Mouse (Mus musculus) CH12.LX (cell line): ENCODE measurements around the gene Clptm1.

ENCODE experiments used
- CHD2 ChIP-seq: IDR thresholded peaks from 2 replicates; pipeline ENCODE4 v1.6.1; 2011; ENCODE audit warnings: low read length, improper control_type of control experiment
- CTCF ChIP-seq, 2 experiments: IDR thresholded peaks in 1 of 2; conservative IDR thresholded peaks in 1 of 2; 2 replicates each; pipeline ENCODE4 v1.5.1; 2011 to 2012; ENCODE audit warnings: low read depth in 2 of 2, low read length in 2 of 2, improper control_type of control experiment in 1 of 2, inconsistent platforms in 1 of 2, mild to moderate bottlenecking in 1 of 2, moderate library complexity in 1 of 2
- ELF1 ChIP-seq: IDR thresholded peaks from 2 replicates; pipeline ENCODE4 v1.6.1; 2014; ENCODE audit warnings: low read depth, mild to moderate bottlenecking, inconsistent platforms, low read length, improper control_type of control experiment
- HCFC1 ChIP-seq: IDR thresholded peaks from 2 replicates; pipeline ENCODE4 v1.6.1; 2012; ENCODE audit warnings: low read depth, mild to moderate bottlenecking, inconsistent platforms, low read length, improper control_type of control experiment
- JUND ChIP-seq: conservative IDR thresholded peaks from 2 replicates; pipeline ENCODE4 v1.6.1; 2011; ENCODE audit warnings: low read depth, low read length, improper control_type of control experiment
- NELFE ChIP-seq: IDR thresholded peaks from 2 replicates; pipeline ENCODE4 v1.6.1; 2011; ENCODE audit warnings: low read depth, low read length, improper control_type of control experiment
- POLR2A ChIP-seq: IDR thresholded peaks from 2 replicates; pipeline ENCODE4 v1.6.1; 2011; ENCODE audit warnings: low read depth, mild to moderate bottlenecking, improper control_type of control experiment, low read length
- TCF12 ChIP-seq: IDR thresholded peaks from 2 replicates; pipeline ENCODE4 v1.6.1; 2014; ENCODE audit warnings: low read depth, mild to moderate bottlenecking, inconsistent platforms, low read length, improper control_type of control experiment
- UBTF ChIP-seq: IDR thresholded peaks from 2 replicates; pipeline ENCODE4 v1.6.1; 2012; ENCODE audit warnings: low read depth, mild to moderate bottlenecking, inconsistent platforms, low read length, improper control_type of control experiment, moderate library complexity

GRCm38 (mm10) chr7:19629361-19629734, 35.5 kb downstream of the Clptm1 start, which contains the start of gene Relb:
- peak; percentile 43; the same call in 1 of the 2 replicates for TF ChIP-seq POLR2A
- peak; percentile 54; the same call in 1 of the 2 replicates for TF ChIP-seq ELF1
- TF ChIP-seq HCFC1 = peak; percentile 49; the same call in 1 of the 2 replicates
- no peak for TF ChIP-seq UBTF
- peak; percentile 54 for TF ChIP-seq NELFE
- no peak for TF ChIP-seq CTCF (conservative IDR thresholded peaks at IDR 0.05 in 1 of 2, IDR thresholded peaks at IDR 0.05 in 1 of 2; ENCODE audit: low read depth in 2 of 2, low read length in 2 of 2)
- TF ChIP-seq CHD2 = peak; percentile 69
- peak; percentile 51; the same call in 1 of the 2 replicates for TF ChIP-seq TCF12
- no peak for TF ChIP-seq JUND
